Mouse (Mus musculus) stomach, postnatal 0 days (tissue): ENCODE measurements around the gene Kcnj6.
"Not testable (repeated sequence)": the region's sequence is repeated elsewhere in the genome, so short reads cannot be mapped to it uniquely, and the experiment has no call there.

ENCODE experiments used
- CTCF ChIP-seq: IDR thresholded peaks from 2 replicates; pipeline ENCODE4 v1.5.1; 2016; ENCODE audit warnings: antibody characterized with exemption, low read depth, mild to moderate bottlenecking, moderate library complexity
- EP300 ChIP-seq: optimal IDR thresholded peaks from 2 replicates; pipeline ENCODE3; 2016; ENCODE audit warnings: antibody characterized with exemption

GRCm38 (mm10) chr16:94809286-94809685 lies 188.2 kb downstream of the Kcnj6 start:
- not testable (repeated sequence) for TF ChIP-seq CTCF, EP300
